Mouse (Mus musculus) cortical plate, adult 2 months (tissue): Measurements from ENCODE around the gene Ofcc1.

ENCODE experiments used
- CTCF ChIP-seq: fragments of 200-500 bp; IDR thresholded peaks from 2 replicates; pipeline ENCODE4 v1.5.1; 2011; ENCODE audit warnings: mild to moderate bottlenecking, control low read depth, low read length; ENCODE audit not compliant: insufficient read depth; ENCODE audit errors: extremely low read depth
- POLR2A ChIP-seq: fragments of 200-500 bp; IDR thresholded peaks from 2 replicates; pipeline ENCODE4 v1.6.1; 2011; ENCODE audit warnings: mild to moderate bottlenecking, low read length, control low read depth; ENCODE audit not compliant: insufficient read depth; ENCODE audit errors: extremely low read depth

DNA sequence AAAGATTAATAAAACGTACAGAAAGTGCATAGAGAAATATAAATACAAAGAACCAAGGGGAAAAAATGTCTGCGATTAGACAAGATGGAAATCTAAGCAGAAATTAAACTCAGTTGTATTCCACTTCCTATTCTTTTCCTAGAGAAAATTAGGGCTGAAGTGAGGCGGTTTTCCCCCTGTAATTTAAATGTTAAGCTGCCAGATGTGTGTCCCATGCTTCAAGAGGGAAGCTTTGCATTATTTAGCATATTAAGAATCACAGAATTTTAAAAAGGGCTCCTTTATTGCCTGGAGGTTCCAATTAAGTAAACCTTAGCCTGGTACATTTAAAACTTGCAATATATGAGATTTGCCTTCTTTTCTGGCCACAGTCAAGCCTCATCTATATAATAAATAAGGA is 205.8 kb downstream of the Ofcc1 start:
- TF ChIP-seq POLR2A = no peak
- no peak for TF ChIP-seq CTCF
